Mouse (Mus musculus): Measurements from ENCODE around the gene Flot2. TPM values are rescaled to one million over a fixed set of nuclear protein-coding genes. Genes with fewer than 3 reads are reported as not detected.

Gene Flot2
- polyA plus RNA-seq (2015; fragmentation: Nextera tagmentation; extraction: Ambion mirVana) = 85.8 and 100 TPM in 2 replicates

- Histone ChIP-seq H3K27ac (peak within 1 kb of the TSS; percentile 88), H3K4me2 (peak within 1 kb of the TSS; percentile 79), H3K4me1 (replicated peaks) (peaks cover 24% of the 10 kb centered on the region), H3K36me3 (0 out of 2 replicates have a peak, but pooled peaks cover 3% of the 10 kb centered on the region), H3K9me3 (replicated peaks) (no peaks in the 10 kb centered on the region), H3K27me3 (no peaks in the 10 kb centered on the region), H3K4me3 (peak within 1 kb of the TSS; percentile 67), H3K9ac (peak within 1 kb of the TSS; percentile 75)
- WGBS = 2% methylated on average over 52 of the region's 55 CpGs
- ATAC-seq (replicated peaks; ENCODE audit: insufficient number of reproducible peaks, insufficient read depth, low FRiP score, low read depth) = peak; percentile 89
Measured at GRCm38 (mm10) chr11:78037831-78038752, at the start of gene Flot2. Gene Flot2 (plus strand): TSS chr11:78037931.

- peak overlapping the region; percentile 9; the same call in 1 of the 2 replicates for H3K27ac ChIP-seq
- peaks cover 30% of the 10 kb centered on the region for H3K36me3 ChIP-seq
- no peak for ATAC-seq (replicated peaks; ENCODE audit: insufficient number of reproducible peaks, insufficient read depth, low FRiP score, low read depth)
- H3K9ac ChIP-seq = no peak overlapping the region
- H3K4me2 ChIP-seq = no peak overlapping the region
- H3K27me3 ChIP-seq = no peaks in the 10 kb centered on the region
- peaks cover 20% of the 10 kb centered on the region for H3K4me1 ChIP-seq (replicated peaks)
- H3K4me3 ChIP-seq = no peak overlapping the region
- no peaks in the 10 kb centered on the region for H3K9me3 ChIP-seq (replicated peaks)
- WGBS = 82% methylated on average over 13 of the region's 13 CpGs
Measured at GRCm38 (mm10) chr11:77989071-77989690, 48.5 kb upstream of the Flot2 start.

- ATAC-seq (replicated peaks; ENCODE audit: insufficient number of reproducible peaks, insufficient read depth, low FRiP score, low read depth) = no peak
- Histone ChIP-seq H3K4me2 (no peak overlapping the region), H3K27ac (no peak overlapping the region), H3K9ac (no peak overlapping the region), H3K36me3 (peaks cover 17% of the 10 kb centered on the region), H3K4me3 (no peak overlapping the region), H3K9me3 (replicated peaks) (no peaks in the 10 kb centered on the region), H3K4me1 (replicated peaks) (no peaks in the 10 kb centered on the region; the same call in 1 of the 2 replicates), H3K27me3 (no peaks in the 10 kb centered on the region)
- WGBS = 47% methylated on average over 1 of the region's 1 CpGs
Measured at GRCm38 (mm10) chr11:77995556-77995955, 42.2 kb upstream of the Flot2 start.

- Histone ChIP-seq H3K4me1 (replicated peaks) (peaks cover 22% of the 10 kb centered on the region), H3K36me3 (peaks cover 43% of the 10 kb centered on the region), H3K27ac (peak overlapping the region; percentile 91), H3K4me2 (peak overlapping the region; percentile 38), H3K4me3 (no peak overlapping the region), H3K9ac (no peak overlapping the region), H3K9me3 (replicated peaks) (no peaks in the 10 kb centered on the region), H3K27me3 (no peaks in the 10 kb centered on the region)
- WGBS = 57% methylated on average over 5 of the region's 5 CpGs
- ATAC-seq (replicated peaks; ENCODE audit: insufficient number of reproducible peaks, insufficient read depth, low FRiP score, low read depth) = peak; percentile 86
Measured at GRCm38 (mm10) chr11:78006446-78006845, 31.3 kb upstream of the Flot2 start.

- no peak for ATAC-seq (replicated peaks; ENCODE audit: insufficient number of reproducible peaks, insufficient read depth, low FRiP score, low read depth)
- H3K27me3 ChIP-seq = no peaks in the 10 kb centered on the region
- no peaks in the 10 kb centered on the region for H3K4me1 ChIP-seq (replicated peaks)
- no peak overlapping the region for H3K4me3 ChIP-seq
- no peak overlapping the region for H3K9ac ChIP-seq
- H3K4me2 ChIP-seq = no peak overlapping the region
- H3K36me3 ChIP-seq = peaks cover 85% of the 10 kb centered on the region
- no peak overlapping the region for H3K27ac ChIP-seq
- no peaks in the 10 kb centered on the region for H3K9me3 ChIP-seq (replicated peaks)
- WGBS = 17% methylated on average over 4 of the region's 4 CpGs
Measured at GRCm38 (mm10) chr11:78019676-78020075, 18.1 kb upstream of the Flot2 start.

GRCm38 (mm10) chr11:78023607-78024006 lies 14.1 kb upstream of the Flot2 start:
- Histone ChIP-seq H3K4me3 (no peak overlapping the region), H3K9ac (no peak overlapping the region), H3K27me3 (no peaks in the 10 kb centered on the region), H3K4me2 (no peak overlapping the region), H3K4me1 (replicated peaks) (no peaks in the 10 kb centered on the region), H3K27ac (no peak overlapping the region; the same call in 1 of the 2 replicates), H3K9me3 (replicated peaks) (no peaks in the 10 kb centered on the region), H3K36me3 (peaks cover 83% of the 10 kb centered on the region)
- ATAC-seq (replicated peaks; ENCODE audit: insufficient number of reproducible peaks, insufficient read depth, low FRiP score, low read depth) = no peak
- 84% methylated on average over 8 of the region's 8 CpGs for WGBS

GRCm38 (mm10) chr11:78029240-78029639 lies 8.5 kb upstream of the Flot2 start:
- no peak overlapping the region for H3K9ac ChIP-seq
- H3K27me3 ChIP-seq = no peaks in the 10 kb centered on the region
- no peak overlapping the region for H3K4me3 ChIP-seq
- H3K4me2 ChIP-seq = no peak overlapping the region
- H3K9me3 ChIP-seq (replicated peaks) = no peaks in the 10 kb centered on the region
- no peak for ATAC-seq (replicated peaks; ENCODE audit: insufficient number of reproducible peaks, insufficient read depth, low FRiP score, low read depth)
- peaks cover 22% of the 10 kb centered on the region for H3K4me1 ChIP-seq (replicated peaks)
- H3K27ac ChIP-seq = no peak overlapping the region
- 83% methylated on average over 8 of the region's 8 CpGs for WGBS
- peaks cover 54% of the 10 kb centered on the region for H3K36me3 ChIP-seq

- H3K27me3 ChIP-seq = no peaks in the 10 kb centered on the region
- no peak overlapping the region for H3K27ac ChIP-seq
- H3K9me3 ChIP-seq (replicated peaks) = no peaks in the 10 kb centered on the region
- no peak overlapping the region for H3K4me3 ChIP-seq
- peaks cover 43% of the 10 kb centered on the region for H3K36me3 ChIP-seq
- H3K9ac ChIP-seq = no peak overlapping the region
- no peak overlapping the region for H3K4me2 ChIP-seq
- peaks cover 22% of the 10 kb centered on the region for H3K4me1 ChIP-seq (replicated peaks)
- WGBS = 60% methylated on average over 2 of the region's 2 CpGs
- ATAC-seq (replicated peaks; ENCODE audit: insufficient number of reproducible peaks, insufficient read depth, low FRiP score, low read depth) = no peak
Measured at GRCm38 (mm10) chr11:78030600-78030999, 7.1 kb upstream of the Flot2 start.

GRCm38 (mm10) chr11:78031389-78031788 lies 6.3 kb upstream of the Flot2 start:
- no peak for ATAC-seq (replicated peaks; ENCODE audit: insufficient number of reproducible peaks, insufficient read depth, low FRiP score, low read depth)
- Histone ChIP-seq H3K4me2 (peak overlapping the region; percentile 98), H3K27ac (peak overlapping the region; percentile 89; the same call in 1 of the 2 replicates), H3K4me3 (peak overlapping the region; percentile 72), H3K9ac (0 out of 2 replicates have a peak overlapping the region, but pooled peaks have one; percentile 82), H3K9me3 (replicated peaks) (no peaks in the 10 kb centered on the region), H3K36me3 (peaks cover 35% of the 10 kb centered on the region), H3K27me3 (no peaks in the 10 kb centered on the region), H3K4me1 (replicated peaks) (peaks cover 22% of the 10 kb centered on the region)
- WGBS = 51% methylated on average over 6 of the region's 6 CpGs

GRCm38 (mm10) chr11:78031947-78032808 lies 5.6 kb upstream of the Flot2 start, which contains the start of gene Dhrs13:
Gene Dhrs13 (plus strand): TSS chr11:78032280.
- H3K27me3 ChIP-seq = no peaks in the 10 kb centered on the region
- H3K36me3 ChIP-seq = peaks cover 27% of the 10 kb centered on the region
- peak within 1 kb of the TSS; percentile 98 for H3K4me2 ChIP-seq
- peak within 1 kb of the TSS; percentile 72 for H3K4me3 ChIP-seq
- WGBS = under 1% methylated on average over 95 of the region's 96 CpGs
- peak within 1 kb of the TSS; percentile 89 for H3K27ac ChIP-seq
- H3K9ac ChIP-seq = peak within 1 kb of the TSS; percentile 82
- H3K9me3 ChIP-seq (replicated peaks) = no peaks in the 10 kb centered on the region
- H3K4me1 ChIP-seq (replicated peaks) = peaks cover 24% of the 10 kb centered on the region
- peak; percentile 90 for ATAC-seq (replicated peaks; ENCODE audit: insufficient number of reproducible peaks, insufficient read depth, low FRiP score, low read depth)

Measured in heart, embryonic 15.5 days (tissue).